Mouse (Mus musculus) mesoderm, embryonic 11.5 days (tissue): ENCODE data around the gene Rbbp4.
A peak's percentile ranks its signal among the peaks of the same experiment; 100 is the strongest.

Experiments used
- DNase-seq: peaks from one replicate; pipeline ENCODE4 v3.0.0-alpha.2; 2012; ENCODE audit warnings: low read depth, low spot score

Gene Rbbp4

DNA sequence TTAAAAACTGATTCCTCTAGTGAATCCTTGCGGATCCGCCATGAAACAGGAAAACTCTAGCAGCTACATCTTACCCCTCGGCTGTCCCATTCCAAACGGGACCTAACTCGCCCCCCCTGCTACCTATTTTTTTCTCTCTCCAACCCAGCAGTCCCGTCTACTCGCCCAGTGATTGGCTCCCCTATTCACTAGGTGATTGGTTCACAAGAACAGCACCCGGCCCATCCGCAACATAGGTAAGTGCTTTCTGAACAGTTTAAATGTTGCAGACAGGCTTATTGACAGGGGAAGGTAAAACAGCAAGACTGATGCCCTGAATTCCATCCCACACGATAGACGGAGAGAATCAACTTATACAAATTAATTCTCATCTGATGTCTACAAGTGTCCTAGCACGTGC is 18.0 kb upstream of the Rbbp4 start:
- DNase-seq: no peak

DNA sequence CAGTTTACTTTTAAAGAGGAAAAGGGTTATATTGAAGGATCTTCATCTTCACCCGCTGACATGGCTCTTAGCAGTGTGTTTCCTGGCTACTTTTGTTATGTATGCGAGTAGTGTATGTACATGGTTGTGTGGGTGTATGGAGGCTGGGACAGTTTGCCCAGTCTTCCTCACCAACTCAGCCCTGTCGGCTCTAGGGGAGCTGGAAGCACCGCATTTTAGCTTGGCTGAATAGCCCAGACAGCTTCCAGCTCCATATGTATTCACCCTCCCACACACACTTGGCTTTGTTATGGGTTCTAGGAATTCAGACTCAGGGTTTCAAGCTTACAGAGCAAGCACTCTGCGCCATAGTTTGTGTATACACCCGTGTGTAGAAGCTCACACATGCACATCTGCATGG is 15.9 kb upstream of the Rbbp4 start:
- no peak for DNase-seq

DNA sequence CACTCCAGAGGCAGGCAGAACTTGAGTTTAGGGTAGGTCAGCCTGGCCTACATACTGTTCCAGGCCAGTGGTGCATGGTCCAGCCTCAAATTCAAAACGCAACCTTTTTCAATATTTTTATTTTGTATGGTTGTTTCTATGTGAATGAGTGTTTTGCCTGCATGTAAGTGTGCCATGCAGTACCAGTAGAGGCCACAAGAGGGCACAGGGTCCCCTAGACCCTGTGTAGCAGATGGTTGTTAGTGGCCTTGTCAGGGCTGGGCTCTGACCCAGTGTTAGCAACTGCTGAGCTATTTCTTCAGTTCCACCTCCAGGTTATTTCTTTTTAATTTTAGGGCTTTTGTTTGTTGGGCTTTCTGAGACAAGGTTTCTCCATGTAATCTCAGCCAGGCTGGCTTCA is 15.5 kb upstream of the Rbbp4 start:
- DNase-seq: peak; percentile 89

DNA sequence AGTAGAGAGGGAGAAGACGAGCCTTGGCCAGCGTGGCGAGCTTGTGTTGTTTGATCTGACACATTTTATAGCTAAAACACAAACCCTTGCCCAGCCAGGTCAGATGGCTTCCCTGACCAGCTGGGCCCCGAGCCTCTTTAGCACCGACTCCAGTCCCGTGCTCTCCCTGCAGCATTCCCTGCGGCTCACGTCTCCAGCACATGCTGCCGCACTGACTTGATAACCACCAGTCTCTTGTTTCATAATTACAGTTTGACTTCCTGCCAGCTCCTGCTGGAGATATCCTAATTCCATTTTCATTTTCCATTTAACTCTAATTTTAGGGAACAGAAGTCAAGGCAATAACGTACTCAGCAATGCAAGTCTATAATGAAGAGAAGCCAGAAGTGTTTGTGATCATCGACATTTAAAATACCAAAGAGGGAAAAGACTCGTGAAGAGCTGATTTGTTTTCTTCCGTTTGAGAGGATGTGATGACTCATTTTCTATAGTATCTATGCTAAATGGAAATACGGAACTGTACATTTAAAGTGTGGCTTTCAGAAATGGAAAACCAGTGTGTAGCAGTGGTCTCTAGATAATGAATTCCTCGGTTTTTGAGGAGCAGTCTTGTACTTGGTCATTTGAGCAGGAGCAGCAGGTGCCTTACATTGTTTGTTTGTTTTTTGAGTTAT is 11.4 kb upstream of the Rbbp4 start:
- no peak for DNase-seq

DNA sequence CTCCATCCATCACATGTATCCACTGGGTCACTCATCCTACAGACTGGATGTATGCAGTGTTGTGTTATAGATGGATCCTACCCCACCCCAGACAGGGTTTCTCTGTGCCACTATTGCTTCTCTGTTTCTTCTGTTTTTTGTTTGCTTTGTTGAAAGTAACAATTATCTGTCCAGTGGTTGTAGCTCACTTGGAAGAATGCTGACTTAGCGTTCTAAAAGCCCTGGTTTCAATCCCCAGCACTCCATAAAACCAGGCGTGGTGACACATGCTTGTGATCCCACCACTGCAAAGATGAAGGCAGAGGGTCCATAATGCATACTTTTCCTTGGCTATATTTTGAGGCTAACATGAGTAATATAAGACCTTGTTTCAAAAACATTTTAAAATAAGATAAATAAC is 7.5 kb upstream of the Rbbp4 start:
- DNase-seq: no peak

DNA sequence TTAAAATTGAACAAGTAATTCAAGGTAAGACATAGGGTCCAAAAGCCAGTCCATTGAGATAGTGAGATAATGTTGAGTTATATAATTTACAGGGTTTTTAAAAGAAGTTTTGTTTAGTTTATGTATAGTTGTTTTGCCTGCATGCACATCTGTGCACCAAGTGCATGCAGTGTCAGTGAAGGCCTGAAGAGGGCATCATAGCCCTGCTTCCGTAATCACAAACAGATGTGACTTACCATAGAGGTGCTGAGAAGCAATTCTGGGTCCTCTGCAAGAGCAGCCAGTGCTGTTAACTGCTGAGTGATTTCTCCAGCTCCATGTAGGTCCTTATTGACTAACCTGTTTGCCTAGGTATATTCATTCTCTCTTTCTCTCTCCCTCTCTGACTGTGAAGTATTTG is 6.7 kb upstream of the Rbbp4 start:
- no peak for DNase-seq

DNA sequence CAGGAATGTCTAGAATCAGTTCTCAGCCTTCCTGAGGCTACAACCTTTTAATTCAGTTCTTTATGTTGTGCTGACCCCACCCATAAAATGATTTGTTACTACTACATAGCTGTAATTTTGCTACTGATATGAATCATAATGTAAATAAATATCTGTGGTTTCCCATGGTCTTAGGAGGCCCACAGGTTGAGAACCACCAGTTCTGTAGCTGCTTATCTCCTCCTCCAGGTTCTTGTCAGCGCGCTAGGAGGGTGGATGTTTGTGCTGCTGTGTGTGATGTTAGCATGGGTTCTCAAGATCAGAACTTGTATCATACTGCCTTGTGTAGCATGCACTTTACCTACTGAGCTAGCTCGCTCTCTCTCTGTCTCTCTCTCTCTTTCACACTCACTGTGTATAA is 4.6 kb upstream of the Rbbp4 start:
- DNase-seq: no peak

DNA sequence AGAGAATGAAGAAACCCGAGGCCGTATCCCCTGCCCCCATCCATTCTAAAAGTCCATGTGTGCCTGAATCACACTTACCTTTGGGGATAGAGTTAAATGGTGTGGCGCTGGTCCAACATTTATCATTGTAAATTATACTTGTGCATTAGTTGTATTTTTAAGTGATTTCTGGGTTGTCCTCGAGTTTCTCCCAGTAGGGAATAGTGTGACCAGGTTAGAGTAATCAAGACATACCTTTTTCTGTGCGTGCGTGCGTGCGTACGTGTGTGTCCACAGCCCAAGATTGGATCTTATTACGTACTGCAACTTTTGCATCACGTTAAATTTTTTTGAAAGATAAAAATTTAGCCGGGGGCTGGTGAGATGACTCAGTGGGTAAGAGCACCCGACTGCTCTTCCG is 1.1 kb upstream of the Rbbp4 start:
- no peak for DNase-seq

DNA sequence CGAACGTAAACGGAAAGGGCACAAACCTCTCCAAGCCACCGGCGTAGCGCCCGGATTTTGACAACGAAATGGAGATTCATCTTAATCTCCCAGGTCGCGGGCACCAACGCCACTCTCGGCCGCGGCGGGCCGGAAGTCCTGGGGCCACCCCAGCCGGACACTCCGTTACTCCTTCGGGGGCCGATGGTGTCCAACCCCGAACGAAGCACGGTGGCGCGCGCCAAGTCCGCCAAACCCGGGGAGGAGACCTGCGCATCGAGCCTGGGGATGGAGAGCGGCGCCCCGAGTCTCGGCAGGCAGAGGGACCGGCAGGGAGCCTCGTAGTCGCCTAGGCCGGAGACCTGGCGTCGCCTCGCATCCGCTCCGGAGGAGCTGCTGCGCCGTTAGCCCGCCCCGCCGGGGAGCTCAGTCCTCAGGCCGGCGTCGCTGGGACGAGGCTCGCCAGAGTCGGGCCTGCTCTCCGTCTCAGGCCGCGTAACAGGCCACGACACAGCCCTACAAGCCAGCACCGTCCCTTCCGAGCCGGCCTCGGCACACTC is 424 bp downstream of the Rbbp4 start:
- no peak for DNase-seq

DNA sequence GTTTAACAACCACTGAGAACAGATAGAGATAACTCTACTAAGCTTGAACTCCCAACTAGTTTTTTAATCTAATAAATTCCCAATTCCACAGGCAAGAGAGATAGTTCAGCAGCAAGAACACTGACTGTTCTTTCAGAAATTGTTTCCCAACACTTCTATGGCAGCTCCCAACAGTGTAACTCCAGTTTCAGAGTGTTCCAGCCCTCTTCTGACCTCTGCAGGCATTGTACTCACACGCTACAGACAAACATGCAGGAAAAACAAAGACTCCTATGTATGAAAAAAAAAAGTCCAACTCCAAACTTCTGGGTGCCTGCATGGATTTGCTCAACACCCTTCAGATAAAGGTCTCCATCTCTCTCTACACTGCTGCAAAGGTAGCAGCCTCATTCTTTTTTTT is 2.3 kb downstream of the Rbbp4 start:
- no peak for DNase-seq

DNA sequence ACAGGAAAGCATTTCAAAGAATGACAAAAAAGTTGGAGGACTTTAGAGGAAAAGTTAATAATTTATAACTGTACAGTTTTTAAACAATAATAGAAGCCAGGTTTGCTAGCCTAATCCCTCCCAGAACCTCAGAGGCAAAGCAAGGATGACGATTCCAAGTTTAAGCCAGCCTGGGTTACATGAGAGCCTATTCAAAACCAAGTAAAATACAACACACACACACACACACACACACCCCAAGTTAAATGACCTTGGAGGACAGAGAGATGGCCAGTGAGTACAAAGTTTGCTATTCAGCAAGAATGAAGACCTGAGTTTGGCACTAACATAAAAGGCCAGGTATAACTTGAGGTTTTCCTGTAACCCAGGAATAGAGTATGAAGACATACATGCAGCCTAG is 9.0 kb downstream of the Rbbp4 start:
- DNase-seq: no peak

DNA sequence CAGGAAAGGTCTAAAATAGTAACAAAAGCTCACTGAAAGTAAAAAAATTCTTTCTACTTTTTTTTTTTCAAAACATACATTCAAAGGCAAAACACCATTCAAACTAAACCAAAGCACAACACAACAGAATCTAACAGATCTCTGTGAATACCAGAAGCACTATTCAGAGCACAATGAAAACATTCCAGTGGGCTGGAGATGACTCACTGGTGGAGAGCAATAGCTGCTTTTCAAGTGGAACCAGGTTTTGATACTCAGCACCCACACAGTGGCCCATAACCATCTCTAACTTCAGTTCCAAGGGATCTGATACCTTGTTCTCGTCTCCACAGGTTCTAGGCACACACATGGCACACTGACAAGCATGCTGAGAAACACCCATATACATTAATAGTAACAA is 10.4 kb downstream of the Rbbp4 start:
- no peak for DNase-seq

DNA sequence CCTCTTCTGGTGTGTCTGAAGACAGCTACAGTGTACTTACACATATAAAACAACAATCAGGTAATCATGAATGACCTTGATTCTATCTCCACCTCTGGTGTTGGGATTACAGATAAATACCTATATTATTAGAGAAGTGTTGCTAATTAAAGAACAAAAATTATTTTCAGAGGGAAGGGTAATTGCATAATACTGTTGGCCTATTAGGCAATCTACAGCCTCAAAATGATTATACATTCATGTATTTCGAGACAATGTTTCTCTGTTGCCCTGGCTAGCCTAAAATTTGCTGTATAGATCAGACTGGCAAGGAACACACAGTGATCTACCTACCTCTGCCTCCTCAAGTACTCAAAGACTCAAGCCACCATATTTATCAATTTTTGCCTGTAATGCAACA is 11.7 kb downstream of the Rbbp4 start:
- no peak for DNase-seq

DNA sequence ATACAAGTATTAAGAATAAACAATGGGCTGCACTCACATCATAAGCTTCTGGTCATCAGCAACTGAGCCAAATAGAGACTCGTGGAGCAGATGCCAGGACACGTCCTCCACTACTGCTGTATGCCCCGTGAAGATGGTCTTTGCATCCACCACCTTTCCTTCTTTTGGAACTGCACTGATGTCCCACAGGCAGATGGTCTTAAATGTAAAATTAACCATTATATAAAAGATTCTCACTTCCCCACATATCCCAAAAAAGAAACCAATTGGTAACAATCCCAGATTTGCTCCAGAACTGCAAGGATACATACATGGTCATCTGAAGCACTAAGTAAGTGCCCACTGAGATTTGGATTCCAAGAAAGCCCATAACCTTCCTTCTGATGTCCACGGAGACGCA is 13.1 kb downstream of the Rbbp4 start:
- no peak for DNase-seq

DNA sequence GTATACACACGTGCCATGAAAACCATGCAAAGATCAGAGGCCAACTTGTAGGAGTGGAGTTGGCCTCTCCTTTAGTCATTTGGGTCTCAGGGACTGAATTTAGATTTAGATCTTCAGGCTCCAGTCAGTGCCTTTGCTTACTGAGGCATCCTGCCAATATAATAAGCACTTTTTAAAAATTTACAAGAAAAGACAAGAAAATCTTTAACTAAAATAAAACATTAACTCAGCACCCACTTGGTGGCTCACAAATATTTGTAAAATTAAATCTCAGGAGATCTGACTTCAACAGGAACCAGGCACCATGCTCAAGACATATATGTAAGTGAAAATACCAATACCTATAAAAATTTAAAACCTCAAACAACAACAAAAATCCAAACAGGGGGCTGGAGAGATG is 14.3 kb downstream of the Rbbp4 start:
- no peak for DNase-seq

DNA sequence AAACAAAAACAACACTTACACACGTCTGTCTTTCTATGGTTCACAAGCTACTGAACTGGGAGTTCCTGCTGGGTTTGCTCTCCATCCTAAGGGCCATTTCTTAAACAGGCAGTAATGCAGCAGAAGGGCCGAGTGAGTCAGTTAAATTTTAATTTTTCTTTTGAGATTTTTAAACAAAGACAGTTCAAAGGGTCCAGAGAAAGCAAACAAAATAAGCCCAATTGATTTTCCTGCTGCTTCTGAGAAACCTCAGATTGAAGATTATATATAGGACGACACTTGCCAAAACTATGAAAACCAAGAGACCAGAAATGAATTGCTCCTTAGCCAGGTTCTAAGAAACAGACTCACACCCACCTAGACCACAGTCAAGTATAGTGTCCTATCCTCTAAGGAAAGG is 21.3 kb downstream of the Rbbp4 start:
- no peak for DNase-seq

DNA sequence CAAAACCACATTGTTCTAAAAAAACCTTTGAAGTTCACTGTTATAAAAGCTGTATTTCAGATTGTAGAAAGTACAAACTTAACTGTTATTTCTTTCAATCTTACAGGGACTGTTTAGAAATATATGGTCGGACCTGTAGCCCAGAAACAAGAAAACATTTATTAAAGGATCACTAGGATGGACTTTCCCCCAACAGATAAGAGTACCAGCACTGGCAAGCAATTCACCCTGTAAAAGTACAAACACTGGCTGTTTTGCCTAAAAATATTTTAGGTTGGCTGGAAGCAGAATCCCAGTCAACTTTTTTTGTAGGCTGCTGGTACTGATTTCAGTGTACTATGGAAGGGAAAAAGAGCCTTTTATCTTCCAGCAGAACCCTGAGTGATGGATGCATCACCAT is 27.2 kb downstream of the Rbbp4 start:
- no peak for DNase-seq

DNA sequence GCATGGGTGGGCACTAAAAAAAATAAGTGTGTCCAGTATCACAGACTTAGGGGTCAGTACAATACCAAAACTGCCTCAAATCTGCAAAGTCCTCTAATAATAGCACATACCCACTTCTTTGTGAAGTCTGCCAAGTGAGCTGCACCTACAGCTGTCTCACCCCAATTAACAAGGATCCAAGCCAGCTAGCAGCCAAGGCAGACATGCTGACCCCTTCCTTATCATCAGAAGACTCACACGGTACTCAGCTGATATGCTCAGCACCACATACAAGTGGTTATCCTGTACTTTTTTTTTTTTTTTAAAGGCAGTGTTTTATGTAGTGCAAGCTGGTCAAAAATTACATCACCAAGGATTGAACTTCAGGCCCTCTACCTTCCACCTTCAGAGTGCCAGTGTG is 30.9 kb downstream of the Rbbp4 start:
- no peak for DNase-seq

DNA sequence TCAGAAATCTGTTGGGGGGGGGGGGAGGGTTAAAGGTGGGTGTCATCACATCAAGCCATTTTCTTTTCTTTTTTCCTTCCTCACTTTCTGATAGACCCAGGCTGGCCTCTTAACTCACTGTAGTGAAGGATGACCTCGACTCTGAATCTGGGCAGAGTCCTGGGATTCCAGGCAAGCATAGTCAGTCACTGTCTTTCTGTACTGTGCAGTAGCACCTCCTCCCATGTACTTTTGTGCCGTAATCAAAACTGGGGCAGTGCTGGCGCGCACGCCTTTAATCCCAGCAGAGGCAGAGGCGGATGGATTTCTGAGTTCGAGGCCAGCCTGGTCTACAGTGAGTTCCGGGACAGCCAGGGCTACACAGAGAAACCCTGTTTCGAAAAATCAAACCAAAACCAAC is 31.4 kb downstream of the Rbbp4 start:
- DNase-seq: no peak

DNA sequence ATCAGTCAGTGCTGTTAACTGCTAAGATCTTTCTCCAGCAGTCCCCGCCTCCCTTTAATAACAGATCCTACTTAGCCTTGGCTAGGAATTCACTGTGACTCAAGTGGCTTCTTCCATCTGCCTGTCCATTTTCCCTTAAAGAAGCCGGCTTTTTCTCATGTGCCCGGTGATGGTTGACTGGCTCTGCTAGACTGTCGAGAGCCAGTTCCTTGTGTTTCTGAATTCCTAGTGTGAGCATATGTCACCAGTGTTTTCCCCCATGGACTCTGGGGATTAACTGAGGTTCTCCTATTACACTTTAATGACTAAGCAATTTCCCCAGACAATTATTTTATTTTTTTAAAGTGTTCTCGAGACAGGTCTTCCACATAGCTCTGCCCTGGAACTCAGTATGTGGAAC is 31.8 kb downstream of the Rbbp4 start:
- peak; percentile 25 for DNase-seq

DNA sequence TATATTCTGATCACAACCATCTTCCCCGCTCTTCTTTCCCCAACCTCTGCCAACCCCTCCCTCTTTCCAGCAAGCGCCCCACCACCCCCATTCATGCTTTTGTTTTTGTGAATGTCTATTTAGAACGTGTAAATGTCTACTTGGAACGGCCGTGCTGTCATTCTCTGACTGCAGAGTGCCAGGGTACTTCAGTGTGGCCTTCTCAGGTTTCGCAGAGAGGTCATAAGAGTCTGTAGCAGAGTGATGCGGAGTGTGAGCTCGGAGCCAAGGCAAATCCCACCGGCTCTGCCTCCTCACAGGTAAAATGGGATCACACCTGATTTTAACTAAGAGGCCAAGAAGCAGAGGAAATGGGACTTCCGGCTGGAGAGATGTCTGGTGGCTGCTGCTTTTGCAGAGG is 36.0 kb downstream of the Rbbp4 start:
- no peak for DNase-seq

DNA sequence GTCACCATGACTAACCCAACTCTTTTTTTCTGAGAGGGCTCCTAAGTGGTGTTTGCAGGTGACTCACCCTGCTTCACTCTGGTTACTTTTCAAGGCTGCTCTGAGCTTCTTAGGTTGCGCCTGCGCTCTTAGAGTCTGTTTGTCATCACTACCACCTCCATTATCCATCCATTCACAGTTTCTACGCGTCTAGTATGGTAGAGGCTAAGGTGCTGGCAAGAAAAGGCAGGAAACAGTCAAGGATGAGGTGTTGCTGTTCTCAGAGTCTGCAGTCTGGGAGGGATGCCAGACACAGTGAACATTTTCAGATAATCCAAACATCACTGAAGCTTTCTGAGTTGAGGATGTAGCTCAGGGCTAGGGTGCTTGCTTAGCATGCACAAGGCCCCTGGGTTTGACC is 37.4 kb downstream of the Rbbp4 start:
- no peak for DNase-seq

DNA sequence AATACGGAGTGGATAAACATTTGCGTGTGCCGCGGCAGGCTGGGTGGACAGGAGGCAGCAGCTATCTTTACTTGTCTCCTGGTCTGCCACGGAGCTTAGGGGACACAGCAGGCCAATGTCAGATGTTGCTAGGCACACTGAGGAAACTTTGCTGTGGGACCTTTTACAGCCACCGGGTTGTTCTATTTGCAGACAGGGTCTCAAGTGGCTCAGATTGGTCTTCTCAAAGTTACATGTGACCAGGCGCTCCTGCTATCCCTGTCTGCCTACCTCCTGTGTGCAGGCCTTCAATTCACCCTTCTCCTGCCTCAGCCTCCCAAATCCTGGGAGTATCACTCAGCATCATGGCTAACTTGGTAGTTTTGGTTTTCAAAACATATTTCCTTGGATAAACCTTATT is 39.1 kb downstream of the Rbbp4 start:
- no peak for DNase-seq

DNA sequence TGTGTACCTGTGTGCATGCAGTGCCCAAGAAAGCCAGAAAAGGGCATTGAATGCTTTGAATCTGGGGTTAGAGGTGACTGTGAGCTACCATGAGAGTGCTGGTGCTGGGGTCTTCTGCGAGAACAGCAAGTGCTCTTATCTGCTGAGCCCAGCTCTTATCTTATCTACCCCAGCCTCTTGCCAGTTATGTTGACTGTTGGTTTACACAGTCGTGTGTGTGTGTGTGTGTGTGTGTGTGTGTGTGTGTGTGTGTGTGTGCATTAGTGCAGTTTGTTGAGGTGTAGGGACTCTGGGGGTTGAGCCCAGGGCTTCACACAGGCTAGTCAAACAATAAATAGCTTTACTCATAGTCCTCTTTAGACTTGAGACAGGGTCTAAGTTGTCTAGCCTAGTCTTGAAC is 40.0 kb downstream of the Rbbp4 start:
- DNase-seq: no peak
